ENCODE assay signal across 10 mouse cellular contexts in the genomic region with DNA sequence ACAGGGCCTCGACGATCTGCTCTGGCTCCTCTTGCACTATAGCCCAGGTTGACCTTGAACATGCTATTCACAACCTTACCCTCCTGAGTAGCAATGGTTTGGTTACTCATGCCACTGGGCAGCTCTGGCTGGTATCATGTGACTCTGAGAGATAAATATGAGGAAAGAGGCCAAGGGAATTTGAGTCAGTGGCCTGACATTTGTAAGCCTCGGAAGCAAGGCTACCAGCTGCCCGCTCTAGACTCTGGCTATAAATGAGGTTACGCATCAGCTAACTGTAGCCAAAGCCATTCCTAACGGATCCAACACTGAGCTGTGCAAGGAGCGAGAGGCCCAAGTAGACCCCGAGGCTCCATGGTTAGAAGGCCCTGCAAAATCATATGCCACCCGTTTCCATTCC. TPM values are rescaled to one million over a fixed set of nuclear protein-coding genes. Genes with fewer than 3 reads are reported as not detected.
DNase-seq lines count a peak whose midpoint lies in the region; ATAC-seq and TF ChIP-seq lines count a peak whose summit lies in the region.
"Had no signal": no experiment of that assay in that cellular context is flagged by ENCODE, and none has a peak within 500 bp of the region (broad histone marks: within the 10 kb centered on the region; RNA-seq: fewer than 3 reads in every experiment).

No protein-coding gene starts in this region.

- 63% methylated on average over 9 of the region's 9 CpGs for WGBS in kidney, postnatal 0 days
- WGBS in intestine, postnatal 0 days, result 65% methylated on average over 9 of the region's 9 CpGs

- H3K27me3 ChIP-seq in kidney, postnatal 0 days (ENCODE audit: insufficient read depth, low read length), result no peaks in the 10 kb centered on the region
- no peaks in the 10 kb centered on the region for H3K27me3 ChIP-seq in intestine, postnatal 0 days (replicated peaks; ENCODE audit: control insufficient read depth, insufficient read depth, low read length)
- H3K27me3 ChIP-seq: Patski had no signal

- H3K4me2 ChIP-seq in kidney, postnatal 0 days (ENCODE audit: low read length), result no peak overlapping the region
- H3K4me2 ChIP-seq in intestine, postnatal 0 days (replicated peaks; ENCODE audit: low read depth), result no peak overlapping the region

- 0 out of 2 replicates have a peak, but pooled peaks cover 4% of the 10 kb centered on the region for H3K4me1 ChIP-seq in kidney, postnatal 0 days (replicated peaks; ENCODE audit: insufficient read depth, low read length)
- 0 out of 2 replicates have a peak, but pooled peaks cover 20% of the 10 kb centered on the region for H3K4me1 ChIP-seq in intestine, postnatal 0 days (replicated peaks; ENCODE audit: control insufficient read depth, insufficient read depth, low read length)

- no peaks in the 10 kb centered on the region for H3K36me3 ChIP-seq in kidney, postnatal 0 days (ENCODE audit: insufficient read depth, low read length)
- no peaks in the 10 kb centered on the region for H3K36me3 ChIP-seq in intestine, postnatal 0 days (ENCODE audit: control insufficient read depth, insufficient read depth)

- TF ChIP-seq CTCF in kidney, postnatal 0 days (IDR thresholded peaks at IDR 0.05; ENCODE audit: low read depth), result no peak
- no peak for TF ChIP-seq CTCF in intestine, postnatal 0 days (IDR thresholded peaks at IDR 0.05; ENCODE audit: low read depth)

- peak overlapping the region; percentile 88 for H3K27ac ChIP-seq in kidney, postnatal 0 days
- peak overlapping the region; percentile 62 for H3K27ac ChIP-seq in intestine, postnatal 0 days (ENCODE audit: low read depth, low read length)

- no peak for ATAC-seq in kidney, postnatal 0 days (replicated peaks; ENCODE audit: low FRiP score, low read depth)
- no peak for ATAC-seq in intestine, postnatal 0 days
- ATAC-seq: Patski had no signal

- no peak overlapping the region for H3K9ac ChIP-seq in kidney, postnatal 0 days (ENCODE audit: low read depth, low read length)
- H3K9ac ChIP-seq in intestine, postnatal 0 days (ENCODE audit: low read depth, low read length), result no peak overlapping the region

- DNase-seq in adrenal gland, adult (ENCODE audit: inconsistent age in 2 of 2, low spot score in 1 of 2), result peak; percentile 86 to 94
- DNase-seq in adrenal gland, postnatal 4 days (ENCODE audit: low spot score in 2 of 2), result no peak
- no peak for DNase-seq in kidney, postnatal 0 days (ENCODE audit: low spot score)
- DNase-seq in kidney, postnatal 25 days, result no peak
- DNase-seq in adipocyte (ENCODE audit: low spot score), result peak; percentile 40
- DNase-seq in thymus, postnatal 4 days, result no peak
- no peak for DNase-seq in B cell, adult 2 months
- DNase-seq: thymus, postnatal 36 days had no signal

- H3K9me3 ChIP-seq in kidney, postnatal 0 days (replicated peaks; ENCODE audit: low read length), result no peaks in the 10 kb centered on the region
- no peaks in the 10 kb centered on the region for H3K9me3 ChIP-seq in intestine, postnatal 0 days (ENCODE audit: control insufficient read depth)

- no peak overlapping the region for H3K4me3 ChIP-seq in kidney, postnatal 0 days (replicated peaks; ENCODE audit: low read depth, low read length)
- H3K4me3 ChIP-seq in intestine, postnatal 0 days (ENCODE audit: low read depth, low read length), result no peak overlapping the region

RNA-seq across cellular contexts. Expression of a gene that starts 49.5 kb away (rescaled TPM):
- 10 to 100 TPM; 78.2 to 91.3 TPM for total RNA-seq in adrenal gland, postnatal 4 days (2021)
- polyA plus RNA-seq in kidney, postnatal 0 days (2015; fragmentation: Nextera tagmentation; extraction: Ambion mirVana), result 6.1 and 6.7 TPM in 2 replicates
- 11.3 and 12.8 TPM in 2 replicates for polyA plus RNA-seq in intestine, postnatal 0 days (2015; fragmentation: Nextera tagmentation; extraction: Ambion mirVana)

Comparison
In these comparisons a context has a peak if more than half of its experiments do, and no peak if none do; other contexts are left out.
1. DNase-seq: peak in adrenal gland, adult (2 of 2) and adipocyte (single experiment); none in adrenal gland, postnatal 4 days (0 of 2), kidney, postnatal 0 days (single experiment), kidney, postnatal 25 days (0 of 2), thymus, postnatal 4 days (single experiment) and B cell, adult 2 months (0 of 2).